Mouse (Mus musculus) heart, postnatal 0 days (tissue): ENCODE results near the gene BC016579.

Experiments used
- CTCF ChIP-seq: IDR thresholded peaks from 2 replicates; pipeline ENCODE4 v1.5.1; 2016; ENCODE audit warnings: antibody characterized with exemption, control low read depth, low read depth
- EP300 ChIP-seq: IDR thresholded peaks from 2 replicates; pipeline ENCODE4 v1.6.1; 2016; ENCODE audit warnings: antibody characterized with exemption, low read depth

DNA sequence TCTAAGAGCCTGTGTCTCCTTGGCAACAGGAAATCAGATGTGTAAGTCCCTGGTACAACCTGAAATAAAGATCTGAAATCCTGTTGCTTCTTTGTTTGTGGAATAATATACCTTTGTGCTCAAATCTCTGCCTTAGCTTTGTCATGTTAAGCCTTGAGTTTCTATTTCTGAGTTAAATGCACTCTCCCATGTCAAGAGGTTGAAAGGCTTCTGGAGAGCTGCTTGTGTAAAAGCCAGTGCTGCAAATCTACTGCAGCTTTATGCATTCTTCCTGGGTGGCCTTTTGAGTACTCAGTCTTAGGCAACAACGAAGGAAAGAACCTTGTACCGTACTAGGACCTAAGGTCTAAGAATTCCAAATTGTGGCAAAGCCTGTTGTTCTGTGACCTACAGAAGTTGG is 40.6 kb downstream of the BC016579 start:
- TF ChIP-seq CTCF (no peak), EP300 (no peak)
